Mouse (Mus musculus) CH12.LX (cell line): Measurements from ENCODE around the gene Tead1. TPM values are rescaled to one million over a fixed set of nuclear protein-coding genes. Genes with fewer than 3 reads are reported as not detected.

ENCODE experiments used
- DNase-seq: peaks from one replicate; pipeline ENCODE4 v3.0.0-alpha.2; 2013; ENCODE audit errors: extremely low read depth
- H3K27ac ChIP-seq: 2 replicates; pipeline ENCODE4 v1.5.1; 2012; ENCODE audit warnings: low read depth, mild to moderate bottlenecking, control low read depth, moderate library complexity; ENCODE audit not compliant: insufficient read depth
- H3K27me3 ChIP-seq: replicated peaks from 2 replicates; pipeline ENCODE3; 2012; ENCODE audit warnings: inconsistent platforms
- H3K36me3 ChIP-seq, 2 experiments: replicated peaks in 1 of 2; 2 replicates each; pipeline versions ENCODE3 to v1.6.1; 2012; ENCODE audit warnings: inconsistent platforms in 1 of 2, low read length in 1 of 2, mild to moderate bottlenecking in 1 of 2, mixed read lengths in 1 of 2, moderate library complexity in 1 of 2; ENCODE audit not compliant: control insufficient read depth in 1 of 2, insufficient read depth in 1 of 2
- H3K4me1 ChIP-seq, 2 experiments: 2 replicates each; pipeline ENCODE4 v1.6.1; 2012; ENCODE audit warnings: inconsistent platforms in 1 of 2, moderate library complexity in 1 of 2; ENCODE audit not compliant: insufficient read depth in 2 of 2, control insufficient read depth in 1 of 2
- H3K4me2 ChIP-seq: 2 replicates; pipeline ENCODE4 v1.6.1; 2012; ENCODE audit warnings: low read depth, mild to moderate bottlenecking, control low read depth; ENCODE audit not compliant: poor library complexity, insufficient read depth, severe bottlenecking
- H3K4me3 ChIP-seq, 3 experiments: fragments of 150-350 bp in 1 of 3; sonication (generic) in 1 of 3; replicated peaks in 1 of 3; 2 replicates each; pipeline versions ENCODE3 to v1.5.1; 2011 to 2012; ENCODE audit warnings: low read depth in 2 of 3, low read length in 2 of 3, mild to moderate bottlenecking in 2 of 3, moderate library complexity in 2 of 3, control low read depth in 1 of 3, improper control_type of control experiment in 1 of 3, inconsistent platforms in 1 of 3, mixed read lengths in 1 of 3; ENCODE audit not compliant: poor library complexity in 1 of 3
- H3K79me2 ChIP-seq: replicated peaks from 2 replicates; pipeline ENCODE4 v1.6.1; 2012; ENCODE audit warnings: mild to moderate bottlenecking, moderate library complexity; ENCODE audit not compliant: control insufficient read depth, poor library complexity, insufficient read depth, severe bottlenecking; ENCODE audit errors: extremely low read depth
- H3K9ac ChIP-seq: 2 replicates; pipeline ENCODE4 v1.6.1; 2012; ENCODE audit warnings: low read depth, mild to moderate bottlenecking, control low read depth, moderate library complexity; ENCODE audit not compliant: insufficient read depth
- H3K9me3 ChIP-seq: replicated peaks from 2 replicates; pipeline ENCODE3; 2012; ENCODE audit warnings: low read length, inconsistent platforms, mixed read lengths
- CHD2 ChIP-seq: IDR thresholded peaks from 2 replicates; pipeline ENCODE4 v1.6.1; 2011; ENCODE audit warnings: low read length, improper control_type of control experiment
- CTCF ChIP-seq, 2 experiments: IDR thresholded peaks in 1 of 2; conservative IDR thresholded peaks in 1 of 2; 2 replicates each; pipeline ENCODE4 v1.5.1; 2011 to 2012; ENCODE audit warnings: low read depth in 2 of 2, low read length in 2 of 2, improper control_type of control experiment in 1 of 2, inconsistent platforms in 1 of 2, mild to moderate bottlenecking in 1 of 2, moderate library complexity in 1 of 2
- ELF1 ChIP-seq: IDR thresholded peaks from 2 replicates; pipeline ENCODE4 v1.6.1; 2014; ENCODE audit warnings: low read depth, mild to moderate bottlenecking, inconsistent platforms, low read length, improper control_type of control experiment
- GABPA ChIP-seq: IDR thresholded peaks from 2 replicates; pipeline ENCODE4 v1.6.1; 2012; ENCODE audit warnings: low read depth, low read length, improper control_type of control experiment, inconsistent platforms; ENCODE audit not compliant: insufficient replicate concordance
- HCFC1 ChIP-seq: IDR thresholded peaks from 2 replicates; pipeline ENCODE4 v1.6.1; 2012; ENCODE audit warnings: low read depth, mild to moderate bottlenecking, inconsistent platforms, low read length, improper control_type of control experiment
- IRF4 ChIP-seq: IDR thresholded peaks from 2 replicates; pipeline ENCODE4 v1.6.1; 2014; ENCODE audit warnings: low read depth, mild to moderate bottlenecking, inconsistent platforms, low read length, improper control_type of control experiment
- JUND ChIP-seq: conservative IDR thresholded peaks from 2 replicates; pipeline ENCODE4 v1.6.1; 2011; ENCODE audit warnings: low read depth, low read length, improper control_type of control experiment
- KAT2A ChIP-seq: IDR thresholded peaks from 2 replicates; pipeline ENCODE4 v1.6.1; 2012; ENCODE audit warnings: low read length, improper control_type of control experiment, inconsistent platforms; ENCODE audit not compliant: insufficient replicate concordance
- MAFK ChIP-seq: IDR thresholded peaks from 2 replicates; pipeline ENCODE4 v1.6.1; 2011; ENCODE audit warnings: low read length, improper control_type of control experiment; ENCODE audit not compliant: insufficient replicate concordance
- MAX ChIP-seq: IDR thresholded peaks from 2 replicates; pipeline ENCODE4 v1.6.1; 2011; ENCODE audit warnings: low read length, improper control_type of control experiment
- MYC ChIP-seq: IDR thresholded peaks from 2 replicates; pipeline ENCODE4 v1.6.1; 2011; ENCODE audit warnings: low read depth, mild to moderate bottlenecking, improper control_type of control experiment, low read length
- NRF1 ChIP-seq: IDR thresholded peaks from 2 replicates; pipeline ENCODE4 v1.6.1; 2014; ENCODE audit warnings: low read depth, mild to moderate bottlenecking, inconsistent platforms, low read length, improper control_type of control experiment, moderate library complexity
- PAX5 ChIP-seq: IDR thresholded peaks from 2 replicates; pipeline ENCODE4 v1.6.1; 2012; ENCODE audit warnings: low read length, inconsistent platforms, mixed read lengths
- POLR2A ChIP-seq: IDR thresholded peaks from 2 replicates; pipeline ENCODE4 v1.6.1; 2011; ENCODE audit warnings: low read depth, mild to moderate bottlenecking, improper control_type of control experiment, low read length
- RCOR1 ChIP-seq: conservative IDR thresholded peaks from 2 replicates; pipeline ENCODE4 v1.6.1; 2012; ENCODE audit warnings: low read depth, mild to moderate bottlenecking, inconsistent platforms, low read length, improper control_type of control experiment
- SIN3A ChIP-seq: IDR thresholded peaks from 2 replicates; pipeline ENCODE4 v1.6.1; 2012; ENCODE audit warnings: low read length, improper control_type of control experiment, inconsistent platforms
- SMC3 ChIP-seq: IDR thresholded peaks from 2 replicates; pipeline ENCODE4 v1.6.1; 2011; ENCODE audit warnings: low read depth, low read length, improper control_type of control experiment
- TBP ChIP-seq: conservative IDR thresholded peaks from 2 replicates; pipeline ENCODE4 v1.6.1; 2011; ENCODE audit warnings: low read depth, low read length, improper control_type of control experiment
- UBTF ChIP-seq: IDR thresholded peaks from 2 replicates; pipeline ENCODE4 v1.6.1; 2012; ENCODE audit warnings: low read depth, mild to moderate bottlenecking, inconsistent platforms, low read length, improper control_type of control experiment, moderate library complexity
- USF2 ChIP-seq: conservative IDR thresholded peaks from 2 replicates; pipeline ENCODE4 v1.6.1; 2011; ENCODE audit warnings: low read depth, low read length, improper control_type of control experiment
- ZKSCAN1 ChIP-seq: IDR thresholded peaks from 2 replicates; pipeline ENCODE4 v1.6.1; 2012; ENCODE audit warnings: low read depth, inconsistent platforms, low read length, improper control_type of control experiment, borderline replicate concordance
- ZNF384 ChIP-seq: IDR thresholded peaks from 2 replicates; pipeline ENCODE4 v1.6.1; 2012; ENCODE audit warnings: low read depth, low read length, improper control_type of control experiment, inconsistent platforms
- dilution Hi-C: fragments of 300-500 bp; cut with MboI; formaldehyde crosslinking; loops from 2 replicates; pipeline ENCODE4 v1.14.3; 2020; ENCODE audit warnings: low sequenced_read_pairs; ENCODE audit not compliant: extremely low pct_unique_long_range_greater_than_20kb, extremely low pct_ligation_motif_present
- in situ Hi-C: fragments of 300-500 bp; cut with MboI; formaldehyde crosslinking; loops from 3 replicates; pipeline ENCODE4 v1.14.3; 2019; ENCODE audit warnings: low sequenced_read_pairs, low pct_ligation_motif_present, low pct_unique_long_range_greater_than_20kb, mixed read lengths
- polyA plus RNA-seq: library from polyadenylated mRNA; unstranded; fragments of >175 nt; gene quantifications from 2 replicates; pipeline ENCODE4 v1.2.1, GENCODE M21; 2012; ENCODE audit warnings: low read depth; ENCODE audit not compliant: insufficient read length
- total RNA-seq, 2 experiments: library from RNA; depleted of rRNA; stranded (reverse); fragments of 300-350 nt in 1 of 2; fragments of >200 nt in 1 of 2; gene quantifications; 2 replicates each; pipeline ENCODE4 v1.2.3; 2012 to 2014

Gene Tead1
- total and polyA plus RNA-seq, 3 experiments, result not detected

GRCm38 (mm10) chr7:112750101-112750500 is 71.0 kb downstream of the Tead1 start:
- H3K27ac ChIP-seq, result no peak overlapping the region
- no peaks in the 10 kb centered on the region for H3K36me3 ChIP-seq
- TF ChIP-seq ZKSCAN1, result no peak
- no peak for TF ChIP-seq CHD2
- no peak for TF ChIP-seq KAT2A
- TF ChIP-seq POLR2A, result no peak
- no peak for TF ChIP-seq UBTF
- no peak for TF ChIP-seq MYC
- no peak for TF ChIP-seq IRF4
- no peak for TF ChIP-seq ELF1
- TF ChIP-seq USF2, result no peak
- no peak for TF ChIP-seq CTCF (conservative IDR thresholded peaks at IDR 0.05 in 1 of 2, IDR thresholded peaks at IDR 0.05 in 1 of 2; ENCODE audit: low read depth in 2 of 2, low read length in 2 of 2)
- TF ChIP-seq PAX5, result no peak
- no peak for TF ChIP-seq JUND
- no peak for TF ChIP-seq TBP
- TF ChIP-seq SMC3, result no peak
- no peak for TF ChIP-seq ZNF384
- no peak for TF ChIP-seq NRF1
- TF ChIP-seq HCFC1, result no peak
- no peak for TF ChIP-seq MAX
- no peak for TF ChIP-seq RCOR1
- no peak for DNase-seq
- in situ Hi-C loops (no loop called here), dilution Hi-C loops (no loop called here)
- H3K4me3 ChIP-seq, result no peak overlapping the region
- no peaks in the 10 kb centered on the region for H3K79me2 ChIP-seq
- no peak overlapping the region for H3K9ac ChIP-seq
- no peaks in the 10 kb centered on the region for H3K9me3 ChIP-seq
- no peaks in the 10 kb centered on the region for H3K27me3 ChIP-seq
- H3K4me2 ChIP-seq, result no peak overlapping the region
- no peaks in the 10 kb centered on the region for H3K4me1 ChIP-seq

GRCm38 (mm10) chr7:112752311-112752710 is 73.2 kb downstream of the Tead1 start:
- Histone ChIP-seq H3K27ac (no peak overlapping the region), H3K9ac (no peak overlapping the region), H3K4me3 (no peak overlapping the region), H3K9me3 (no peaks in the 10 kb centered on the region), H3K27me3 (no peaks in the 10 kb centered on the region), H3K4me1 (no peaks in the 10 kb centered on the region), H3K36me3 (no peaks in the 10 kb centered on the region), H3K79me2 (no peaks in the 10 kb centered on the region), H3K4me2 (no peak overlapping the region)
- in situ Hi-C loops (no loop called here), dilution Hi-C loops (no loop called here)
- DNase-seq, result no peak
- no peak for TF ChIP-seq SIN3A
- no peak for TF ChIP-seq MAFK
- no peak for TF ChIP-seq GABPA
- no peak for TF ChIP-seq JUND
